21 mouse cellular contexts compared by ENCODE assay signal in the genomic region with DNA sequence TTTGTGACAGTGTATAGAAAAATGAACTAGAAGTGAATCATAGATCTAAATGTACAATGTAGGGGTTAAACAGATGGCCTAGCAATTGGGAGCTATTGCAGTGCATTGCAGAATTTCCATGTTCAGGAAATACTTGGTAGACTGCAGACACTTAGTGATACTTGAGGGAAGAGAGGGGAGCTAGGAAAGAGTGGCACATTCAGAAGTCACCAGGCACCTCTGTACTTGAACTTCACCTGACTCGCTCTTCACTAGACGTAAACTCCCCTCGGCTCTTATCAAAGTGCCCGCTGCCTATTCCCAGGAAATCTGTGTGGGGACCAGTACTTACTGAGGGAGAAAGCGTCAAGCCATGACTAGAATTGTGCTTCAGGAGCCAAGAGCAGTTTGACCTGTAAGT.
"Had no signal": no experiment of that assay in that cellular context is flagged by ENCODE, and none has a peak within 500 bp of the region (broad histone marks: within the 10 kb centered on the region; RNA-seq: fewer than 3 reads in every experiment).

No protein-coding gene starts in this region.

- H3K27me3 ChIP-seq: limb, embryonic 12.5 days; limb, embryonic 15.5 days; lung, embryonic 15.5 days; midbrain, embryonic 12.5 days; midbrain, embryonic 15.5 days; neural tube, embryonic 13.5 days; stomach, embryonic 15.5 days had no signal

- H3K36me3 ChIP-seq: limb, embryonic 15.5 days; lung, embryonic 15.5 days; midbrain, embryonic 12.5 days; midbrain, embryonic 15.5 days; stomach, embryonic 15.5 days had no signal

- H3K9me3 ChIP-seq: limb, embryonic 12.5 days; limb, embryonic 15.5 days; lung, embryonic 15.5 days; midbrain, embryonic 12.5 days; midbrain, embryonic 15.5 days; neural tube, embryonic 13.5 days; stomach, embryonic 15.5 days had no signal

- H3K4me3 ChIP-seq: layer of hippocampus, adult 2 months; limb, embryonic 12.5 days; limb, embryonic 15.5 days; lung, embryonic 15.5 days; midbrain, embryonic 12.5 days; midbrain, embryonic 15.5 days; myocyte; neural tube, embryonic 13.5 days; stomach, embryonic 15.5 days had no signal

- H3K9ac ChIP-seq: limb, embryonic 12.5 days; limb, embryonic 15.5 days; liver, embryonic 14.5 days; liver, postnatal 0 days; lung, embryonic 15.5 days; midbrain, embryonic 12.5 days; midbrain, embryonic 15.5 days; neural tube, embryonic 13.5 days; stomach, embryonic 15.5 days had no signal

- ATAC-seq: intestine, postnatal 0 days; liver, postnatal 0 days; midbrain, embryonic 15.5 days had no signal

- H3K4me2 ChIP-seq: limb, embryonic 12.5 days; limb, embryonic 15.5 days; liver, embryonic 11.5 days; lung, embryonic 15.5 days; midbrain, embryonic 12.5 days; midbrain, embryonic 15.5 days; neural tube, embryonic 13.5 days; stomach, embryonic 15.5 days had no signal

- H3K4me1 ChIP-seq: limb, embryonic 12.5 days; limb, embryonic 15.5 days; lung, embryonic 15.5 days; midbrain, embryonic 15.5 days; stomach, embryonic 15.5 days had no signal

- DNase-seq: kidney, adult 2 months; kidney, postnatal 25 days; left cerebral cortex, postnatal 4 days; liver, postnatal 0 days; retina, postnatal 1 day; right cerebral cortex, postnatal 25 days; spleen, adult 18-20 months; thymus, postnatal 36 days had no signal

- H3K27ac ChIP-seq: kidney, postnatal 0 days; layer of hippocampus, adult 2 months; limb, embryonic 12.5 days; limb, embryonic 15.5 days; liver, embryonic 14.5 days; lung, embryonic 15.5 days; midbrain, embryonic 12.5 days; midbrain, embryonic 15.5 days; neural tube, embryonic 13.5 days; stomach, embryonic 15.5 days had no signal
